Mouse (Mus musculus) stomach, postnatal 0 days (tissue): ENCODE results near the gene Lin28a. TPM values are rescaled to one million over a fixed set of nuclear protein-coding genes. Genes with fewer than 3 reads are reported as not detected.

Source experiments
- ATAC-seq: fragments of 200-750 bp; cut with Nextera tagmentation; 2 replicates; pipeline ENCODE4 v1.8.0; 2017; ENCODE audit not compliant: low FRiP score, low TSS enrichment
- DNase-seq: peaks from one replicate; pipeline ENCODE4 v3.0.0-alpha.2; 2016; ENCODE audit warnings: low spot score
- H3K27ac ChIP-seq: fragments of 300-500 bp; sonication (generic); replicated peaks from 2 replicates; pipeline ENCODE4 v1.5.1; 2014; ENCODE audit warnings: mild to moderate bottlenecking, control low read depth
- H3K27me3 ChIP-seq: fragments of 300-500 bp; sonication (generic); 2 replicates; pipeline ENCODE4 v1.6.1; 2014; ENCODE audit warnings: low read length; ENCODE audit not compliant: control insufficient read depth, insufficient read depth
- H3K36me3 ChIP-seq: fragments of 300-500 bp; sonication (generic); 2 replicates; pipeline ENCODE4 v1.6.1; 2014; ENCODE audit warnings: low read length, mixed read lengths; ENCODE audit not compliant: control insufficient read depth, insufficient read depth
- H3K4me1 ChIP-seq: fragments of 300-500 bp; sonication (generic); replicated peaks from 2 replicates; pipeline ENCODE4 v1.6.1; 2014; ENCODE audit warnings: antibody characterized with exemption; ENCODE audit not compliant: control insufficient read depth, insufficient read depth
- H3K4me2 ChIP-seq: fragments of 300-500 bp; sonication (generic); replicated peaks from 2 replicates; pipeline ENCODE4 v1.6.1; 2014; ENCODE audit warnings: low read depth, mild to moderate bottlenecking, control low read depth, moderate library complexity
- H3K4me3 ChIP-seq: fragments of 300-500 bp; sonication (generic); 2 replicates; pipeline ENCODE4 v1.5.1; 2014; ENCODE audit warnings: low read depth, low read length, control low read depth
- H3K9ac ChIP-seq: fragments of 300-500 bp; sonication (generic); 2 replicates; pipeline ENCODE4 v1.6.1; 2014; ENCODE audit warnings: mild to moderate bottlenecking, low read length, control low read depth, mixed read lengths
- H3K9me3 ChIP-seq: fragments of 300-500 bp; sonication (generic); 2 replicates; pipeline ENCODE4 v1.6.1; 2016; ENCODE audit warnings: low read length; ENCODE audit not compliant: control insufficient read depth
- CTCF ChIP-seq: IDR thresholded peaks from 2 replicates; pipeline ENCODE4 v1.5.1; 2016; ENCODE audit warnings: antibody characterized with exemption, low read depth, mild to moderate bottlenecking, moderate library complexity
- EP300 ChIP-seq: optimal IDR thresholded peaks from 2 replicates; pipeline ENCODE3; 2016; ENCODE audit warnings: antibody characterized with exemption
- WGBS: fragments of 180-500 bp; shearing (Covaris S2); extraction: QIAGEN DNeasy Blood & Tissue Kit; methylation state at CpG from one replicate; pipeline ENCODE4 v1.1.7; 2014; 5-methylcytosine and 5-hydroxymethylcytosine counted together
- polyA plus RNA-seq: library from polyadenylated mRNA; unstranded; fragments of >200 nt; fragmentation: Nextera tagmentation; extraction: Ambion mirVana; gene quantifications from 2 replicates; pipeline ENCODE4 v1.2.1, GENCODE M21; 2015

Lin28a gene
- polyA plus RNA-seq, 1 experiment from 2014 or later: not detected

- Histone ChIP-seq H3K4me3 (peak within 1 kb of the TSS; percentile 74), H3K36me3 (peaks cover 4% of the 10 kb centered on the region; the same call in 1 of the 2 replicates), H3K9ac (peak within 1 kb of the TSS; percentile 91), H3K27me3 (no peaks in the 10 kb centered on the region), H3K4me2 (peak within 1 kb of the TSS; percentile 95), H3K9me3 (no peaks in the 10 kb centered on the region), H3K4me1 (no peaks in the 10 kb centered on the region), H3K27ac (peak within 1 kb of the TSS; percentile 99)
- WGBS: under 1% methylated on average over 42 of the region's 42 CpGs
- no peak for TF ChIP-seq CTCF
- DNase-seq: peak; percentile 67
- peak; percentile 68 for ATAC-seq
These were observed 50.3 kb downstream of the Lin28a start, which contains the start of gene Hmgn2 for GRCm38 (mm10) chr4:133968150-133968921. Gene Hmgn2, minus strand, starts transcription at chr4:133968650.

GRCm38 (mm10) chr4:133967866-133968149, 50.8 kb downstream of the Lin28a start:
- peak overlapping the region; percentile 91 for H3K9ac ChIP-seq
- H3K9me3 ChIP-seq: no peaks in the 10 kb centered on the region
- peaks cover 4% of the 10 kb centered on the region; the same call in 1 of the 2 replicates for H3K36me3 ChIP-seq
- TF ChIP-seq CTCF (no peak), EP300 (no peak)
- WGBS: 0% methylated on average over 17 of the region's 29 CpGs
- no peaks in the 10 kb centered on the region for H3K4me1 ChIP-seq
- peak; percentile 91 for DNase-seq
- peak overlapping the region; percentile 95 for H3K4me2 ChIP-seq
- H3K27ac ChIP-seq: peak overlapping the region; percentile 99
- no peaks in the 10 kb centered on the region for H3K27me3 ChIP-seq
- peak; percentile 87 for ATAC-seq
- peak overlapping the region; percentile 74 for H3K4me3 ChIP-seq

- peak overlapping the region; percentile 74 for H3K4me3 ChIP-seq
- H3K27me3 ChIP-seq: no peaks in the 10 kb centered on the region
- ATAC-seq (peak; percentile 88), DNase-seq (peak; percentile 98)
- H3K9me3 ChIP-seq: no peaks in the 10 kb centered on the region
- peaks cover 4% of the 10 kb centered on the region; the same call in 1 of the 2 replicates for H3K36me3 ChIP-seq
- WGBS: under 1% methylated on average over 64 of the region's 101 CpGs
- H3K9ac ChIP-seq: peak overlapping the region; percentile 91
- H3K4me2 ChIP-seq: peak overlapping the region; percentile 95
- H3K4me1 ChIP-seq: no peaks in the 10 kb centered on the region
- no peak for TF ChIP-seq EP300
- TF ChIP-seq CTCF: peak; percentile 35; the same call in 1 of the 2 replicates
- H3K27ac ChIP-seq: peak overlapping the region; percentile 99
These were observed 51.3 kb downstream of the Lin28a start for GRCm38 (mm10) chr4:133967138-133967865.

GRCm38 (mm10) chr4:133966271-133966940, 52.2 kb downstream of the Lin28a start:
- Histone ChIP-seq H3K27me3 (no peaks in the 10 kb centered on the region), H3K4me3 (peak overlapping the region; percentile 74), H3K36me3 (peaks cover 4% of the 10 kb centered on the region; the same call in 1 of the 2 replicates), H3K4me1 (no peaks in the 10 kb centered on the region), H3K27ac (no peak overlapping the region), H3K4me2 (peak overlapping the region; percentile 79), H3K9ac (peak overlapping the region; percentile 53; the same call in 1 of the 2 replicates), H3K9me3 (no peaks in the 10 kb centered on the region)
- no peak for ATAC-seq
- no peak for TF ChIP-seq CTCF
- no peak for TF ChIP-seq EP300
- WGBS: 34% methylated on average over 12 of the region's 12 CpGs
- no peak for DNase-seq

GRCm38 (mm10) chr4:133962566-133962965, 56.1 kb downstream of the Lin28a start:
- no peak overlapping the region for H3K9ac ChIP-seq
- no peak for DNase-seq
- peaks cover 2% of the 10 kb centered on the region; the same call in 1 of the 2 replicates for H3K36me3 ChIP-seq
- H3K4me1 ChIP-seq: no peaks in the 10 kb centered on the region
- no peak overlapping the region for H3K4me2 ChIP-seq
- WGBS: 76% methylated on average over 7 of the region's 7 CpGs
- H3K4me3 ChIP-seq: no peak overlapping the region
- no peaks in the 10 kb centered on the region for H3K27me3 ChIP-seq
- H3K9me3 ChIP-seq: no peaks in the 10 kb centered on the region
- H3K27ac ChIP-seq: no peak overlapping the region
- TF ChIP-seq CTCF (no peak), EP300 (no peak)
- ATAC-seq: no peak
